Mouse (Mus musculus) urinary bladder, postnatal 25 days (tissue): Measurements from ENCODE around the gene Fcgr2b.
"Not testable (repeated sequence)": the region's sequence is repeated elsewhere in the genome, so short reads cannot be mapped to it uniquely, and the experiment has no call there.

Source experiments
- DNase-seq: peaks from one replicate; pipeline ENCODE4 v3.0.0; 2022; ENCODE audit warnings: low spot score

The Fcgr2b gene

DNA sequence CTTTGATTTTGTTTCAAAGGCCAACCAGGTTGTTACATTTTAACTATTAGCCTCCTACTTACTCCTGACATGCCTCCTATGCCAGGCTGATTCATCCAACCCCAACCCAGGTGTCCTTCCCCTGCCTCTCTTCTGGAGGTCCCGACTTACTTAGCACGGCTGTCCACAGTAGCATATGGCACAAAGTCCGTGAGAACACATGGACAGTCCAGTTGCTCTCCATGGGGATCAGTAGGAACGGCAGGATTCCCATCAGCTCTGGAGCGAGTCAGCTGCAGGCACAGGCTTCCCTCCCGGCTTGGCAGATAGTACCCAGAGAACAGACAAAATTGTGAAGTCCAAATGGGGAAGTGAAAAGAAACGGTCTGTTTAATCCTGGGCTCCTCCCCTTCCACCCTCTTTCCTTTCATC is 591 bp downstream of the Fcgr2b start:
- no peak for DNase-seq

DNA sequence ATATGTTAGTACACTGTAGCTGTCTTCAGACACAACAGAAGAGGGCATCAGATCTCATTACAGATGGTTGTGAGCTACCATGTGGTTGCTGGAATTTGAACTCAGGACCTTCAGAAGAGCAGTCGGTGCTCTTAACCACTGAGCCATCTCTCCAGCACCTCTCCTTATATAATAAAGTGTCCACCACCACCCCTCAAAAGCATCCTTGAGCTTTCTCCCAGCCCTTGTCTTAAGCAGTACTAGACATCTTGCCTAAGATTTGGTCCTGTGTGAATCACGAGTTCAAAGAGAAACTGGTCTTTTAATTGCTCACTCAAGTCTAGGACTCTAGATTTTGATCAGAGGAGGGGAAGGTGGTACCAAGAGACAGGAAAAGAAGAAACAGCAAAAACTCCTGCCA is 997 bp downstream of the Fcgr2b start:
- DNase-seq, result not testable (repeated sequence)

DNA sequence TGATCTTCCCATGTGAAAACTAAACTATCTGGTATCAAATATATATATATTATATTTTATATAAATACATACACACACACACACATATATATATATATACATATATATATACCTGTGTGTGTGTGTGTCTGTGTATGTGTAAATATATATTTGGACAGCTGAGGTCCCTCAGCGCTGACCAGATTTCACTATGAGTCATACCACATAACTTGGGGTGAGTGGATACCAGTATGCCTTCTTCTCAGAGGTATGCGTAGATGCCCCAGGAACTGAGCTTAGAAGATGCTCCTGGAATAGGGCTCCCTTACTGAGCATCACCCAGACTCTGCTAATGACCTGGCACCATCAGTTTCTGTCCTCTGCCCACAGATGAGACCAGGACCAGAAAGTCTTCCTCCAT is 1.6 kb downstream of the Fcgr2b start:
- no peak for DNase-seq

DNA sequence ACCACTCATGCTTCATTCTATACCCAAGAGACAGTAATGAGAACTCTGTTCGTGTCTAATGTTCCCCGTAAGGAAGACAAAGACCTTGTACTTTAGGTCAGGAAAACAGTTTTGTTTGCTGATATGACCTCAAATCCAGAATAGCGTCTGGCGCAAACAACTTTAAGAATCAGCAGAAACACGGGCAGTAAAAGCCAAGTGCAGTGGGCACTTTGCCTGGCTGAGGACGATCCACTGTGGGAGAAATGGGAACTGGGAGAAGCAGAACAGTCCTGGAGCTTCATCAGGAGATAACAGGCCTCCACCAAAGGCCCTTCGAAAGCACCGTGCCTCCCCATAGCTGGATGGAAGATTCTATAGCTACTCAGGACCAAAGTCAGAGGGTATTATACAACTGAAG is 2.2 kb downstream of the Fcgr2b start:
- DNase-seq, result no peak

DNA sequence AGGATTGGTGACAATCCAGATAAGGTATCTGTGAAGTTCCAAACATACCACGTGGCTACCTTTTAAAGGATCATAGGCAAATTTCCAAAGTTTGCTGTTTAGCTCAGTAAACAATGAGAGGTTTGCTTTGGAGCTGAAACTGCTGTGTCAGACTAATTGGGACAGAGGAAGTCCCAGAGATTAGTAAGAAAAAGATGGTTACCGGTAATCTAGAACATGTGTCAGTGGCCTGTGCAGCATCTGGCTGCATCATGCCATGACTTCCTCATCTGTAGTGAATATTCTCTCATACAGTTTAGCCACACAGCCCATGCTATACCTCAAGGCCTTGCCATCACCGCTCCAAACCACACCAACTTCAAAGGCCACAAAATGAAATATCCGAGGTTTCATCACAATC is 3.4 kb downstream of the Fcgr2b start:
- no peak for DNase-seq

DNA sequence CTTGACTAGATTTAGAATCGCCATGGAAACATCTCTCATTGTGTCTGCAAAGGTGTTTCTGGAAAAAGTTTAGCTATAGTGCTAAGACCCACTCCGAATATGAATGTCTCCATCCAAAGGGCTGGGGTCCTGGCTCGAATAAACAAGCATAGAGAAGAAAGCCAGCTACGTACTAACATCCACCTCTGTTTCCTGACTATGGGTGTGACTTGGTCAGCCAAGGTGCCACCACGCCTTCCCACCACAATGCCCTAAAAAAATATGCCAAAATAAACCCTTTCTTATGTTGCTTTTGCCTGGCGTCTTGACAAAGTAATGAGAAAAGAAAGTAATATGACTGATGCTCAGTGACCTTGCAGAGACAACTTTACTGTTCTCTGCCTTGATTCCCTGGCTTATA is 3.9 kb downstream of the Fcgr2b start:
- DNase-seq, result no peak

DNA sequence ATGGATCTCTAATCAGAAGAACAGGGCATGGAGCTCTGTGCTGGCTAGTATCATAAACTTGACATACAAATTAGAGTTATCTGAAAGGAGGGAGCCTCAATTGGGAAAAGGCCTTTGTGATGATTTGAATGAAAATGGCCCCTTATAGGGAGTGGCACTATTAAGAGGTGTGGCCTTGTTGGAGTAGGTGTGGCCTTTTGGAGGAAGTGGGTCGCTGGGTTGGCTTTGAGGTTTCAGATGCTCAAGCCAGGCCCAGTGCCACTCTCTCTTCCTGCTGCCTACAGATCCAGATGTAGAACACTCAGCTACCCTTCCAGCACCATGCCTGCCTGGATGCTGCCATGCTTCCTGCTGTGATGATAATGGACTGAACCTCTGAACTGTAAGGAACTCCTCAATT is 7.8 kb downstream of the Fcgr2b start:
- no peak for DNase-seq

DNA sequence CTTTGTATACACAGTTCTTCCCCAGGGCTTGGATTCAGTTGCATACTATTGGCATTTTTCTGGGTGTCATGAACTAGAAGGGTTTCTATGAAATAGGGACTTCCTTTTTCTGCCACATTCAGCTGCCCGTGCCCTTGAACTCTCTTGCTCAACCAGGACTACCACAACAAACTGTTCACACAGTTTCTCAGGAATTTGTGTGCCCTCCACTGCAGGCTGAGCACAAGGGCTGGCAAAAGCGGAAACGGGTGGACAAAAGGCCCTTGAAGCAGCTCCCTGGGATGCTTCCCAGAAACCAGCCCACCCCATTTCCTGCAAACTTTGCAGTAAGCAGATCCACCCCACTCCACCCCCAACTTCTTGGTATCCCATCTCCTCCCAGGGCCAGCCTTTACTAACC is 8.8 kb downstream of the Fcgr2b start:
- DNase-seq, result no peak

DNA sequence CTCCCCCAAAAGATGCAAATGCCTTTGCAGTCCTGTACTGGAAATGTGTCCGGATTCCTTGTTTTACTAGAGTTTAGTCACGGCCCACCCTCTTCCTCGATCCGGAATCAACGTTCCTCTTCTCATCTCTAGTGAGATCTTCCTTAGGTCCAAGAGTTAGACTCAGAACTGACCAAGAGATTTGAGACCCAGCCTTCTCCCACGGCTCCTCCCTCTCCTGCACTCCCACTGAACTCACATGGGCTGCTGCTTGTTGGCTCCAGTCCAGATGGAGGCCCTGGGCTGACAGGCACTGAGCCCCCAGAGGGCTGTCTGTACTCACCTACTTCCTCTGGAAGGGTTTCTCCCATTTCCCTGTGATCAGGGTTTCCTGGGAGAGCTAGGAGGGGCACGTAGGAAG is 13.3 kb downstream of the Fcgr2b start:
- no peak for DNase-seq

DNA sequence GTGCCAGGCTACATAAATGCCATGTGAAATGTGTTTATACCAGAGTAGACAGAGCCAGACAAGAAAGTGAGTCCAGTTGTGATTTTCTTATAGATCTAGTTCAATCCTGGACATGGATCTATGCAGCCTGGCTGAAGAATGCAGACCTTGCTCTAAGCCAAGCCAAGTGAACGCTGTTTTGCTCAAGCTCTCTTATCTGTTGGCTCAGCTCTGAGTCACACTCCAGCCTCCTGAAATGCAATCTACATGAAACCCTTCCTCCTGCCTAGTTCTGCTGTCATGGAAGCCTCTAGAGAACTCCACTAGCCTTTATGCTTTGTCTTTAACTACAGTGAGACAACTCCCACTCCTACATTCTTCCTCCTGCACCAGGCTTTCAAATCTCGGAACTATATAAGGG is 14.0 kb downstream of the Fcgr2b start:
- no peak for DNase-seq

DNA sequence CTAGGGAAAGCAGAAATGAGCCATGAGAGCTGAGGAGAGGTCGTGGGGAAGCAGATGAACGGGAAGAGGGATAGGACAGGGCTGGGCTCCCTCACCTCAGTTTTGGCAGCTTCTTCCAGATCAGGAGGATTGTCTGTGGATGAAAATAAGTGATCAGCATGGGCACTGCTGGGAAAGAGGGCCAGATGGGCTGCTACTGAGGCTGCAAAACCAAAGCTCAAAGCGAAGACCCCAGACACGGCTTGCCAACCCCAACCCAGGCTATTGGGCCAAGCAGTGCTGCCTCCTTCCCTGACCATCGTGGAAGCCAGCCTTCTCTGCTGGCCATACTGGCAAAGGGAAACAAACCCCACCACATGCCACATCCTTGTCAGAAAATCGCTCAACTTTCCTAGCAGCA is 15.2 kb downstream of the Fcgr2b start:
- DNase-seq, result no peak

DNA sequence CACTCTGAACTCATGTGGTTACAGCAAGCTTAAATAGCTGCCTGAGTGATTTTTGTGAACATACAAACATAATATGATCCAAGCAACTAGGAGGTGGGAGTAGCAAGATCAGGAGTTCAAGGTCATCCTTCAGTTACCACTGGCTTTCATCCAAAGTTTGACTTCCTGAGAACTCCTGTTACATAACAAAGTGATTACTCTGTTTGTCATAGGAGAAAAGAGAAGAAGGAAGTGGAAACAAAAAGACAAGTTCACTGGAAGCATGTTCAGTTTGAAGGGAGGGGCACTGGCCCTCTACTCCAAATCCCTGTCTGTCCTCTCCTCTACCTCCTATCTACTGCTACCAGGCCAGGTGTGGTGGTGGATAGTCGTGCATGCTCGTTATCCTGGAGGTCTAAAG is 16.6 kb downstream of the Fcgr2b start:
- DNase-seq, result no peak

DNA sequence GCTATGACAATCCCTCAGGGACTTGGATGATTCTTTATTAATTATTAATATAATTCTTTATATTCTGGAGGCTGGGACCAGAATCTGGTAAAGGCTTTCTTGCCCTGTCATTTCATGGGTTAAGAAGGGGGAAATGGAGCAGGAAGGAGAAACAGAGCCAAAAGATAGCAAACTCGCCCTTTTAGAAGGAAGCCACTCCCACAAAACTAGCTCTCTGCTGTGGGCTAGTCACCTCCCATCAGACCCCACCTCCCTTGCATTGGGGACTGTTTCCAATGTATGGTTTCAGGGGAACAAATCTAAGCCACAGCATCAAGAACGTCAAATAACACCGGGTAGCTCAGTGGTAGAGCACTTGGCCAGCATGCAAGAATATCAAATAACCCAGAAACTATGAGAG is 18.1 kb downstream of the Fcgr2b start:
- DNase-seq, result no peak

DNA sequence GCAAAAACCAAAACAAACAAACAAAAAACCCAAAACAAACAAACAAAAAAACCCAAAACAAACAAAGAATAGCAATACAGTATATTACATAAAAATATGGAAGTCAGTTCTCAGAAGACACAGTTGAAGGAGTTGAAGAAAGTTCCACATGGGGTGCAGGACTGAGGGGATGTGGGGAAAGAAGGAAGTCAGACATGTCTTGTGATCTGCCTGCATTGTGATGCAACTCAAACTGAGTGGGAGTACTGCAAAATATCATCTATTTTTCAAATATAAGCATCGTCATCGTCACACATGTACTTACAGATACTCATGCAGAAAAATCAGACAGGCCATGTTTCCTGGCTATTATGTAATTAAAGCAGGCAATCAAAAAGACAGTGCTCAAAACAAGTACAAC is 23.2 kb downstream of the Fcgr2b start:
- no peak for DNase-seq

DNA sequence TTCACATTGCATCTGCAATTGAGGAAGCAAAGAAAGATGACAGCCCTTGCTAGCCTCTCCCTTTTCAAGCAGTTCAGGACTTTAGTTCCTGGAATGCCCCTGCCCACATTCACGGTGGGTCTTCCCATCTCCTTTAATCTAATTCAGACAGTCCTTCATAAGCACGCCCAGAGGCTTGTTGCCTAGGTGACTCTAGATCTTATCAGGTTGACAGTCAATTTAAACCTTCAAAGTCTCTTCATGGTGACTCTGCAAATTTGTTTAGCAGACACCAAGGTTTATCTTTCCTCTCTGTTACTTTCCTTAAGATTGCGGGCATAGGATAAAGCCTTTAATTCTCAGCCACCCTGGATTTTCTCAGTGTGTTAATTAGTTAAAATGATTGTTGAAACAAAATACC is 25.6 kb downstream of the Fcgr2b start:
- no peak for DNase-seq

DNA sequence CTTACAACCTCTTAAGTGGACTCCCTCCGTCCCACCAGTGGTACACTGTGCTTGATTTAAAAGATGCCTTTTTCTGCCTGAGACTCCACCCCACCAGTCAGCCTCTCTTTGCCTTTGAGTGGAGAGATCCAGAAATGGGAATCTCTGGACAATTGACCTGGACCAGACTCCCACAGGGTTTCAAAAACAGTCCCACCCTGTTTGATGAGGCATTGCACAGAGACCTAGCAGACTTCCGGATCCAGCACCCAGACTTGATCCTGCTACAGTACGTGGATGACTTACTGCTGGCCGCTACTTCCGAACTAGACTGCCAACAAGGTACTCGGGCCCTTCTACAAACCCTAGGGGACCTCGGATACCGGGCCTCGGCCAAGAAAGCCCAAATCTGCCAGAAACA is 31.4 kb downstream of the Fcgr2b start:
- DNase-seq, result not testable (repeated sequence)

DNA sequence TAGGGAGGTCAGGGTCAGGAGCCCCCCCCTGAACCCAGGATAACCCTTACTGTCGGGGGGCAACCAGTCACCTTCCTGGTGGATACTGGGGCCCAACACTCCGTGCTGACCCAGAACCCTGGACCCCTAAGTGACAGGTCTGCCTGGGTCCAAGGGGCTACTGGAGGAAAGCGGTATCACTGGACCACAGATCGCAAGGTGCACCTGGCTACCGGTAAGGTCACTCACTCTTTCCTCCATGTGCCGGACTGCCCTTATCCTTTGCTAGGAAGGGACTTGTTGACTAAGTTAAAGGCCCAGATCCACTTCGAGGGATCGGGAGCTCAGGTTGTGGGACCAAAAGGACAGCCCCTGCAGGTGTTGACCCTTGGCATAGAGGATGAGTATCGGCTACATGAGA is 32.2 kb downstream of the Fcgr2b start:
- DNase-seq, result not testable (repeated sequence)

DNA sequence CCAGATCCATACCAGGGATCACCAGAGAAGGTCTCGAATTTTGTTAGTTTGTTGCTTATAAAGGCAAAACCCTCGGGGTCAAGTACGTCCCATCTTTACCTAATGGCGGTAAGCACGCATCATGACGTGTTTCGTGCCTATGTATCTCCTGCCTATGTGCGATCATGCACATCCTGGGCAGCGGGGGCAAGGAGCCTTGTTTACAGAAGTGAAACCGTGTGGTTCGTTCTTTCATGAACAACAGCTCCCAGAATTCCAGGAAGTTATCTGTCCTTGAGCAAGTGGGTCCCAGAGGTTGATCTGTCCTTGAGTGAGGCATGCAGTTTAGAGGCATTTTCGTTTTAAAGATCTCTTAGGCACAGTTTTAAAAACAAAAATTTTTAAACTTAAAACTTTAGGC is 37.1 kb downstream of the Fcgr2b start:
- DNase-seq, result no peak

DNA sequence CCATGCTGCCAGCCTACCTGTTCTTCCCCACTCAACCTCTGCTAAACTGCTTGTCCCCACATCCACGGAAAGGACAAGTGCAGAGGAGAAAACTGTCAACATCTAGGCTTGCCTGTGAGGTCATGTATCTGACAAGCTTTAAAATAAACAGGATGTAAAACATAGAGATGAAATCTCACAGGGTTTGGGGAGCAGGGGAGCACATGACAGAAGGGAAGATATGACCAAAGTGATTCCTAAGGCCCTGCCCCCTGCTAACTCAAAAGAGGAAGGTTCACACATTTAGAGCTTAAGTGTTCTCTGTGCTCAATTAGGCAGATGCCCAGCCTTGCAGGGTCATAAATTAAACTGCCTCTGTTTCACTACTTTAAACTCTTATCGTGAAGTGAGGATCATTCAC is 42.0 kb downstream of the Fcgr2b start:
- DNase-seq, result no peak

DNA sequence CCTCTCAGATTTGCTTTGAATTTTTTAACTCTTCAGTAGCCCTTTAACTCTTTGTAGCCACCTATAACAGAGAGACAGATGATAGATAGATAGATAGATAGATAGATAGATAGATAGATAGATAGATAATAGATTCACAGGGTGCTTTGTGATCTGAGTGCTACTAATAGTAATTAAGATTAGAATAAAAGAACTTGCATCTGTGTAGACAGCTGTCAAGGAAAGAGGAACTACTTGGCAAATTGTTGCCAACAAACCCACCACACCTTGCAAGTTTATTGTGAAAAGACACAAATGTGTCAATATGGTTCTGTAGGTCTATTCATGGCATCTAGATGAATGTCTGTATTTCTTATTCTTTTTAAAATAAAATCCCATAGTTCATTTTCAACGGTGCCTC is 42.4 kb downstream of the Fcgr2b start:
- DNase-seq, result no peak

DNA sequence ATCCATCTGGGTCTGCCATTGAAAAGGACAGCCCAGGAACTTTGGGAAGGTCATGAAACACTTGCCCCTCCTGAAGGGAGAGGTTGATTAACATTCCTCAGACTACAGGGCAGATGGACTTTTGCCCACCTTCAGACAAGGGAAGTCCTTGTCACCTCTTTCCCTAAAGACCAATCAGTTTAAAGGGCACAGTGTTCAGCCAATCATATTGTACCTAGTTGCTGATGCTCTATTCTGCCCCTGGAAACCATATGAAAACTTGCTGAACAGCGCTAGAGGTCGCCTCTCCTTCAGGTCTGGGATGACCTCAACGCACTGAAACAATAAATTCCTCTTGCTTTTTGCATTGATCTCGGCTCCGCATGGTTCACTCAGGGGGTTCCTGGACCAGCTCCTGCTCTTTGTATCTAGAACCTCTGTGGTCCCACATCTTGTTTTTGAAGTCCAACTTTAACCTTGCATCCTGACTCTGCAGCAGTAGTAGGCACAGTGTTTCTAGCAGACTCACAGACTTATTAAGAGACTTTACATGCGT is 42.9 kb downstream of the Fcgr2b start:
- DNase-seq, result no peak

DNA sequence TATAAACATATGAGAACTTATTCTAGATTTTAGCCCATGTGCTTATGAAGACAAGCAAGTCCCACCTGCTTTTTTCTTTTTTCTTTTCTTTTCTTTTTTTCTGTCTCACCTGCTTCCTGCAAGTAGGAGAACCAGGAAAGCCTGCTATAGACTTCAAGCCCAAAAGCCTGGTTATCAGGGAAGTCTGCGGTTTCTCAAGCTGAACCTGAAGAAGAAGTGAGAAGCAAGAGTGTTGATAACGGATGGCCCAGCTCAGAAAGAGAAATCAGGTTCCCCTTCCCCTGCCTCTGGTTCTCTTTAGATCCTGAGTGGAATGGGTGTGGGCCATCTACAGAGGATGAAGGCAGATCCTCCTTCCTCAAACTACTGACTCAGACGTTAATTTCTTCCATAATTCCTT is 44.3 kb downstream of the Fcgr2b start:
- DNase-seq, result no peak

DNA sequence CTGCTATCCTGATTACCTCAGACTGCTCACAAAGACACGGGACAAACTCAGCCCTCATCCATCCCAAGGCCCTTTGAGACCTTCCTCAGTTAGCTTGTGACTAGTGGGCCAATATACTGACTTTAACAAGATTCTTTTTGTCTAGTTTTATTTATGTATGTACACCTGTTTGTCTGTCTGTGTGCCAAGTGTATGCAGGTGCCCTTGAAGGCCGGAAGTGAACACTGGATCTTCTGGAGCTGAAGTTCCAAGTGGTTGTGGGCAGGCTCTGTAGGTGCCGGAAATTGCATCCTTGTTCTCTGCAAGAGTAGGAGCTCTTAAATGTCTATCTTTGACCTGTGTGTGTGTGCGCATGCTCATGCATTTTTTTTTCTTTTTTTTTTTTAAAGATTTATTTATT is 47.1 kb downstream of the Fcgr2b start:
- no peak for DNase-seq

DNA sequence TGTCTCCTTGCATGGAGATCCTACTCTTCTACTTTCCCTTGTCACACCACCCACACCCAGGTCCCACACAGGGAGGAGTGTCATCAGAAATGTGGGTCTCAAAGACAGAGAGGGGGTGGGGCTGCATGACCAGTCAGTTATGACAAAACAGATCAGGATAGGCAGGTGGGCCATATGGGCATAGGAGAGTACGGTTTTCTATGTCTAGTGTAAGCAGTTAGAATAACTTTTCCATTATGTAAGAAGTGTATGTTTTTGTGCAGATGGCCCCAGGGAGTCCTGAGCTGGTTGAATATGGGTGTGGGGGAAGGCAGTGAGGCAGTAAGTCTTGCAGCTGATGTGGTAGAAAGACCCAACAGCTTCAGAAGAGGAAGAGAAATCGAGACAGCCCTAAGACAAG is 47.9 kb downstream of the Fcgr2b start:
- no peak for DNase-seq

DNA sequence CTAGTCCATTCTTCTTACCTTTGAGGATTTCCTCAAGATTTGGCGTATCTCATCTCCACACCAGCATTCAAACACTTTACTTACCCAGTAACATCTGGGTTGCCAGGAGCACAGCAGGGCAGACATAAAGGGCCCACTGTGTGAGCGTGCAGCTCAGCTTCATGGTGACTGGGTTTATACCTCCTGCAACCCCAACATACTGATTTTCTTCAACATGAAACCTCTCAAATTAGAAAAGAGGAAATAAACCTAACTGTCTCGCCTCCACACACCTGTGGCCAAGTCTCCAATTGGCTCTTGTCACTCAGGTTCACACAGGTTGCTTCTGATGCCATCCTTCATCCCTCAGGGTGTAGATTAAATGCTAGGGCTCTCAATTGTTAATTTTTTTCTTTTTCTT is 49.0 kb downstream of the Fcgr2b start, which contains the start of gene Fcrla:
TSS of gene Fcrla (minus strand) at position 206 of the 400 bp plus-strand sequence.
- no peak for DNase-seq
